Mouse (Mus musculus) limb, embryonic 14.5 days (tissue): Measurements from ENCODE around the gene Gnptab. TPM values are rescaled to one million over a fixed set of nuclear protein-coding genes. Genes with fewer than 3 reads are reported as not detected.

ENCODE experiments used
- ATAC-seq: fragments of 200-750 bp; cut with Nextera tagmentation; 2 replicates; pipeline ENCODE4 v1.8.0; 2017; ENCODE audit warnings: low read depth, moderate number of reproducible peaks, moderate TSS enrichment; ENCODE audit not compliant: low FRiP score
- DNase-seq: peaks from one replicate; pipeline ENCODE4 v3.0.0-alpha.2; 2015; ENCODE audit warnings: low spot score
- H3K27ac ChIP-seq: fragments of 300-500 bp; sonication (generic); replicated peaks from 2 replicates; pipeline ENCODE4 v1.5.1; 2014; ENCODE audit warnings: low read depth, mild to moderate bottlenecking, low read length, moderate library complexity, mixed read lengths
- H3K27me3 ChIP-seq: fragments of 300-500 bp; sonication (generic); 2 replicates; pipeline ENCODE4 v1.6.1; 2014; ENCODE audit warnings: low read length, mixed read lengths; ENCODE audit not compliant: control insufficient read depth, insufficient read depth
- H3K36me3 ChIP-seq: fragments of 300-500 bp; sonication (generic); 2 replicates; pipeline ENCODE4 v1.6.1; 2014; ENCODE audit warnings: mild to moderate bottlenecking, low read length, moderate library complexity, mixed read lengths; ENCODE audit not compliant: control insufficient read depth, insufficient read depth
- H3K4me1 ChIP-seq: fragments of 300-500 bp; sonication (generic); 2 replicates; pipeline ENCODE4 v1.6.1; 2014; ENCODE audit warnings: antibody characterized with exemption, low read length, mixed read lengths; ENCODE audit not compliant: control insufficient read depth, insufficient read depth
- H3K4me2 ChIP-seq: fragments of 300-500 bp; sonication (generic); replicated peaks from 2 replicates; pipeline ENCODE4 v1.6.1; 2014; ENCODE audit warnings: low read depth, mild to moderate bottlenecking, low read length, moderate library complexity; ENCODE audit not compliant: severe bottlenecking
- H3K4me3 ChIP-seq: fragments of 300-500 bp; sonication (generic); replicated peaks from 2 replicates; pipeline ENCODE4 v1.5.1; 2014; ENCODE audit warnings: low read length
- H3K9ac ChIP-seq: fragments of 300-500 bp; sonication (generic); 2 replicates; pipeline ENCODE4 v1.6.1; 2014; ENCODE audit warnings: mild to moderate bottlenecking, low read depth, low read length, moderate library complexity; ENCODE audit not compliant: severe bottlenecking
- H3K9me3 ChIP-seq: fragments of 300-500 bp; sonication (generic); 2 replicates; pipeline ENCODE4 v1.6.1; 2016; ENCODE audit warnings: low read length; ENCODE audit not compliant: control insufficient read depth
- POLR2A ChIP-seq: fragments of 200-500 bp; IDR thresholded peaks from 2 replicates; pipeline ENCODE4 v1.8.0; 2012; ENCODE audit warnings: inconsistent platforms, mild to moderate bottlenecking, moderate library complexity, borderline replicate concordance; ENCODE audit not compliant: insufficient read depth, insufficient read length; ENCODE audit errors: extremely low read depth
- WGBS: fragments of 180-500 bp; shearing (Covaris S2); extraction: QIAGEN DNeasy Blood & Tissue Kit; methylation state at CpG from one replicate; pipeline ENCODE4 v1.1.7; 2014; 5-methylcytosine and 5-hydroxymethylcytosine counted together
- polyA plus RNA-seq, 2 experiments: library from polyadenylated mRNA; depleted of rRNA in 1 of 2; stranded (reverse) in 1 of 2; unstranded in 1 of 2; fragments of >200 nt; fragmentation: Nextera tagmentation in 1 of 2; extraction: Ambion mirVana in 1 of 2; gene quantifications; 2 replicates each; pipeline versions ENCODE4 v1.2.1 to v1.2.3; 2012 to 2014

The Gnptab gene
- polyA plus RNA-seq, 2 experiments, result 8.9 to 19.7 TPM

DNA sequence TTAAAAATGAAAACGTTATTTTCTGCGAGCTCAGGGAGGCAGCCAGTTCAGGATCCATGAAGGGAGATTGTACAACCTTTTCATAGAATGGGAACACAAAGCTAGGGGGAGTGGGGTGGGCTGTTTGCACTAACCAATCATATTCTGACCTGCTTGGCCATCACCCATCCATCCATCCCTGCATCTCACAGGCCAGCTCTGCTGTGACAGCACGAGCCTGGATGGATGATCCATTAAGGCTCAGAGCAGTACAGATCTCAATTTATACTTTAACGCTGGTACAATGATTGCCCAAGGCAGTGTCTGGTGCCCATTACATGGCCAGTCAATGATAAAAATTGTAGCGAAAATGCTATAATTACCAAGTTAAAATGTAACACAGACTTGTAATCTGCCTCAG, 48.0 kb downstream of the Gnptab start:
- Histone ChIP-seq H3K4me2 (no peak overlapping the region), H3K9ac (no peak overlapping the region), H3K4me1 (no peaks in the 10 kb centered on the region), H3K36me3 (peaks cover 22% of the 10 kb centered on the region), H3K4me3 (no peak overlapping the region), H3K9me3 (no peaks in the 10 kb centered on the region), H3K27ac (no peak overlapping the region), H3K27me3 (no peaks in the 10 kb centered on the region)
- DNase-seq (no peak), ATAC-seq (no peak)
- no peak for TF ChIP-seq POLR2A
- WGBS, result 68% methylated on average over 5 of the region's 5 CpGs

- Histone ChIP-seq H3K36me3 (peaks cover 32% of the 10 kb centered on the region), H3K27ac (no peak overlapping the region), H3K4me3 (no peak overlapping the region), H3K9ac (no peak overlapping the region), H3K4me2 (no peak overlapping the region), H3K4me1 (no peaks in the 10 kb centered on the region), H3K9me3 (no peaks in the 10 kb centered on the region), H3K27me3 (no peaks in the 10 kb centered on the region)
- TF ChIP-seq POLR2A, result no peak
- DNase-seq (no peak), ATAC-seq (no peak)
- whole genome bisulfite sequencing, result 91% methylated on average over 6 of the region's 6 CpGs
Observed at GRCm38 (mm10) chr10:88427998-88428397, 49.1 kb downstream of the Gnptab start.

GRCm38 (mm10) chr10:88441224-88441623, 62.3 kb downstream of the Gnptab start:
- DNase-seq (no peak), ATAC-seq (no peak)
- Histone ChIP-seq H3K36me3 (peaks cover 40% of the 10 kb centered on the region), H3K27me3 (no peaks in the 10 kb centered on the region), H3K4me3 (no peak overlapping the region), H3K4me1 (no peaks in the 10 kb centered on the region), H3K27ac (no peak overlapping the region), H3K9me3 (no peaks in the 10 kb centered on the region), H3K9ac (no peak overlapping the region), H3K4me2 (no peak overlapping the region)
- no peak for TF ChIP-seq POLR2A
- 82% methylated on average over 6 of the region's 6 CpGs for WGBS

DNA sequence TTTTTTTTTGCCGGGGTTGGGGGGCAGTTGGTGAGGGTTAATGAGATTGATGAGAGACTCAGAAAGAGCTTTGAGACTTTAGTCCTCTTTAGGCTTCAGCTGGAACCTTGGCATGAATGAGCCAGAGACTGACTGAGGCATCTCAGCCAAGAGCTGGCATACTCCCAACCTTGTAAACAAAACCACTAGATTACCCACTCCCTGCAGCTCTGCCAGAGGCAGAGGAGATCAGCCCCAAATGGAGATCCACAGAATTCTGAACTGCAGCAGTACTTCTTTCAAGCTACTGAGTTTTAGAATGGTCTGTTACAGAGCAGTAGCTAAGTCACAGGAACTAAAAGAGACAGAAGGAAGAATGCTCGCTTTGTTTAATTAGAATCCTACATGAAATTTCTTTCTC, 72.3 kb downstream of the Gnptab start:
- no peak for TF ChIP-seq POLR2A
- 77% methylated on average over 2 of the region's 2 CpGs for WGBS
- ATAC-seq, result no peak

GRCm38 (mm10) chr10:88451990-88452389, 73.1 kb downstream of the Gnptab start:
- DNase-seq (no peak), ATAC-seq (no peak)
- TF ChIP-seq POLR2A, result no peak
- Histone ChIP-seq H3K4me1 (no peaks in the 10 kb centered on the region), H3K4me3 (no peak overlapping the region), H3K4me2 (no peak overlapping the region), H3K9ac (no peak overlapping the region), H3K27me3 (no peaks in the 10 kb centered on the region), H3K36me3 (no peaks in the 10 kb centered on the region), H3K27ac (no peak overlapping the region), H3K9me3 (no peaks in the 10 kb centered on the region)
- 87% methylated on average over 6 of the region's 6 CpGs for WGBS

More for the DNA sequence above, 72.3 kb downstream of the Gnptab start:
- H3K9ac ChIP-seq, result no peak overlapping the region
- H3K27me3 ChIP-seq, result no peaks in the 10 kb centered on the region
- H3K4me2 ChIP-seq, result no peak overlapping the region
- H3K27ac ChIP-seq, result no peak overlapping the region
- H3K36me3 ChIP-seq, result peaks cover 3% of the 10 kb centered on the region; the same call in 1 of the 2 replicates
- no peaks in the 10 kb centered on the region for H3K9me3 ChIP-seq
- no peak overlapping the region for H3K4me3 ChIP-seq
- DNase-seq, result peak; percentile 9
- no peaks in the 10 kb centered on the region for H3K4me1 ChIP-seq

DNA sequence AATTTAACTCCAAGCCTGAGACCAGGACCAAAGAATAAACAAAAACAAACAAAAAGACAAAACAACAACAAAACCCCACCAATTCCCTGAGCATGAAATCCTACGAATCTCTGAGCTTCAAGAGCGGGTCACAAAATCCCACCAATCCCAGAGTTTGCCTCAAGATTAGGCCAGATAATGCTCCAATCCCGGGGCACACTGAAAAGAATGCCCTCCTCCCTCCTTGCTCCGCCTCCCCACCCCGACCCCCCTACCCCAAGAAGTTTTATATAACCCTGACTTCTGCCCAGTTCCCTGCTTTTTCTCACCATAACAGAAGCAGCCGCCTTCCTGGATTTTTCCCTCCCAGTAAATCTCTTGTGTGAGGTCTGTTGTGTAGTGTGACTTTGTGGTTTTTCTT, 78.9 kb downstream of the Gnptab start:
- H3K4me2 ChIP-seq, result no peak overlapping the region
- no peak overlapping the region for H3K9ac ChIP-seq
- no peak for TF ChIP-seq POLR2A
- H3K4me3 ChIP-seq, result no peak overlapping the region
- H3K27me3 ChIP-seq, result no peaks in the 10 kb centered on the region
- WGBS, result 30% methylated on average over 6 of the region's 6 CpGs
- ATAC-seq (no peak; the same call in 1 of the 2 replicates), DNase-seq (no peak)
- H3K9me3 ChIP-seq, result no peaks in the 10 kb centered on the region
- H3K36me3 ChIP-seq, result no peaks in the 10 kb centered on the region
- no peaks in the 10 kb centered on the region for H3K4me1 ChIP-seq
- no peak overlapping the region for H3K27ac ChIP-seq
